Mouse (Mus musculus): ENCODE measurements around the gene Kxd1. TPM values are rescaled to one million over a fixed set of nuclear protein-coding genes. Genes with fewer than 3 reads are reported as not detected.
"Not testable (repeated sequence)": the region's sequence is repeated elsewhere in the genome, so short reads cannot be mapped to it uniquely, and the experiment has no call there.

Kxd1 gene
- polyA plus RNA-seq, 1 experiment from 2014 or later: 59.0 TPM

DNA sequence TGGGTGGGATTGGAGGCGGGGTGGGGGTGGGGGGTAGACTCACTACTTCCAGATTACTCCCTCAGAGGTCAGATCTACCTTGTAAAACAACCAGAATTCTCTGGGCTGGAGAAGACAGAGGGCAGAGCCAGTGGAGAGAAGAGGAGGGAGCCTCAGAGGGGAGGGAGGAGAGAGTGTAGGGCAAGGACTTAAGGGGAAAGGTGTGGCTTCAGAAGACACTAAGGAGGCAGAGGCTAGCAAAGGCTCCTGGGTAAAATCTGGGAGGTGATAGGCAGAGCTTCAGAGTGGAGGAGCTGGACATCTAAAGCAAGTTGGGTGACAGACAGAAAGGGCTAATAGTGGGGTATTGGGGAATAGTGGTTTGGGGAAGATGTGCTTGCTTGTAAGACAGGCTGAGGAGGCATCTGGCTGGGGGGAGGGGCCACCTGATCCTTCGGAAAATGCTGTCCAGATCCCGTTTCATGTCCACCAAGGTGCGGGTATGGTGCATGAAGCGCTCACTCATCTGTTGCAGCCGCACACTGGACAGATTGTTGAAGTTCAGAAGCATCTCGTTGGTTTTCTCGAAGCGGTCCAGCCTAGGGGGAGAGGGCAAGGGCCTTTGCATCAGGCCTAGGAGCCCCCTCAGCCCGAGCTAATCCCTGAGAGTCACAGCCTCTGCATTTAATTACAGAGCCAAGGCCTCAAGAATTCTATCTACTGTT lies 9.7 kb downstream of the Kxd1 start:
- H3K36me3 ChIP-seq (ENCODE audit: insufficient read depth): peaks cover 38% of the 10 kb centered on the region

DNA sequence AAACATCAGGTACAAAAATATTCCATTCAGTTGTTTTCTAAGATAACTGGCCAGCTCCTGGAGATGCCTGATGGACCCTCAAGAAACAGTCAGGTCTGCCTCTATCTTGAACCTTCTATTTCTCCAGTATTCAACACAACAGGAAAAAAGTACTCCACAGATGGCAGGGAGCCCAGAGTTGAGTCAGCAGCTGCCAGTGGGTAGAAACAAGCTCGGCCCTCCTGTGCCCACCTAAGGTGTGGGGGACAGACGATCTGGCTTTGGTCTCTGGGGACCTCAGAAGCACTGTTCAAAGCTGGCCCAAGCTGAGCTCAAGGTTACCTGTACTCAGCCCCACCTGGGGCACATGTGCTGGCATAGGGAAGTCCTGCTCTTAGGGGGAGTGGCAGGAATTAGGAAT lies 14.3 kb downstream of the Kxd1 start:
- H3K36me3 ChIP-seq (ENCODE audit: insufficient read depth): peaks cover 45% of the 10 kb centered on the region
- 62% methylated on average over 2 of the region's 2 CpGs for WGBS

More for the DNA sequence above, 9.7 kb downstream of the Kxd1 start:
- Histone ChIP-seq H3K4me2 (no peak overlapping the region), H3K9ac (no peak overlapping the region), H3K4me1 (ENCODE audit: insufficient read depth) (no peaks in the 10 kb centered on the region), H3K27ac (ENCODE audit: low read depth) (no peak overlapping the region), H3K27me3 (ENCODE audit: insufficient read depth, low read length) (no peaks in the 10 kb centered on the region), H3K4me3 (ENCODE audit: low read depth, low read length) (no peak overlapping the region), H3K9me3 (ENCODE audit: low read depth, low read length) (no peaks in the 10 kb centered on the region)
- DNase-seq (no peak), ATAC-seq (ENCODE audit: insufficient read depth) (no peak)
- 80% methylated on average over 10 of the region's 10 CpGs for WGBS
- no peak for TF ChIP-seq CTCF (IDR thresholded peaks at IDR 0.05; ENCODE audit: low read depth)

DNA sequence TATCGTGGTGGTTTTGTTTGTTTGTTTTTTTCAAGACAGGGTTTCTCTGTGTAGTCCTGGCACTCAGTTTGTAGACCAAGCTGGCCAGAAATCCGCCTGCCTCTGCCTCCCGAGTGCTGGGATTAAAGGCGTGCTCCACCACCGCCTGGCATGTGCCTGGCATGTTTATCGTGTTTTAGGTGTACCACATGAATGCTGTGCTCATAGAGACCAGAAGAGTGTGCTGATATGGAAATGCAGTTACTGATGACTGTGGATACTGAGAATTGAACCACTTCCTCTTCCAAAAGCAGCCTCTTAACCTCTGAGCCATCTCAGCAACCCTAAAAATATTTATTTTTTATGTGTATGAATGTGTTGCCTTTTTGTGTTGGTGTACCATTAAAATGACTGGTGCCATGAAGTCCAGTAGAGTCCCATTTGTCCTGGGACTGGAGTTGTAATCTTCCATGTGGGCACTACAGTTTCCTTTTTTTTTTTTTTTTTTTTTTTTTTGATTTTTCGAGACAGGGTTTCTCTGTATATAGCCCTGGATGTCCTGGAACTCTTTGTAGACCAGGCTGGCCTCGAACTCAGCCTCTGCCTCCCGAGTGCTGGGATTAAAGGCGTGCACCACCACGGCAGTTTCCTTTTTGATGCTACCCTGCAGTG lies 15.4 kb downstream of the Kxd1 start:
- 92% methylated on average over 11 of the region's 11 CpGs for WGBS
- H3K27me3 ChIP-seq (ENCODE audit: insufficient read depth, low read length): no peaks in the 10 kb centered on the region
- no peak overlapping the region for H3K27ac ChIP-seq (ENCODE audit: low read depth)
- no peak for TF ChIP-seq CTCF (IDR thresholded peaks at IDR 0.05; ENCODE audit: low read depth)
- H3K36me3 ChIP-seq (ENCODE audit: insufficient read depth): peaks cover 51% of the 10 kb centered on the region
- H3K4me3 ChIP-seq (ENCODE audit: low read depth, low read length): no peak overlapping the region
- H3K4me2 ChIP-seq: no peak overlapping the region
- no peaks in the 10 kb centered on the region for H3K9me3 ChIP-seq (ENCODE audit: low read depth, low read length)
- DNase-seq (no peak), ATAC-seq (ENCODE audit: insufficient read depth) (no peak)
- no peak overlapping the region; the same call in 1 of the 2 replicates for H3K9ac ChIP-seq
- H3K4me1 ChIP-seq (ENCODE audit: insufficient read depth): peaks cover 11% of the 10 kb centered on the region; the same call in 1 of the 2 replicates

More for the DNA sequence above, 14.3 kb downstream of the Kxd1 start:
- H3K9me3 ChIP-seq (ENCODE audit: low read depth, low read length): no peaks in the 10 kb centered on the region
- TF ChIP-seq CTCF (IDR thresholded peaks at IDR 0.05; ENCODE audit: low read depth): no peak
- H3K9ac ChIP-seq: no peak overlapping the region
- peaks cover 11% of the 10 kb centered on the region; the same call in 1 of the 2 replicates for H3K4me1 ChIP-seq (ENCODE audit: insufficient read depth)
- no peaks in the 10 kb centered on the region for H3K27me3 ChIP-seq (ENCODE audit: insufficient read depth, low read length)
- ATAC-seq (ENCODE audit: insufficient read depth) (no peak), DNase-seq (no peak)
- no peak overlapping the region for H3K4me2 ChIP-seq
- H3K27ac ChIP-seq (ENCODE audit: low read depth): no peak overlapping the region
- no peak overlapping the region for H3K4me3 ChIP-seq (ENCODE audit: low read depth, low read length)

DNA sequence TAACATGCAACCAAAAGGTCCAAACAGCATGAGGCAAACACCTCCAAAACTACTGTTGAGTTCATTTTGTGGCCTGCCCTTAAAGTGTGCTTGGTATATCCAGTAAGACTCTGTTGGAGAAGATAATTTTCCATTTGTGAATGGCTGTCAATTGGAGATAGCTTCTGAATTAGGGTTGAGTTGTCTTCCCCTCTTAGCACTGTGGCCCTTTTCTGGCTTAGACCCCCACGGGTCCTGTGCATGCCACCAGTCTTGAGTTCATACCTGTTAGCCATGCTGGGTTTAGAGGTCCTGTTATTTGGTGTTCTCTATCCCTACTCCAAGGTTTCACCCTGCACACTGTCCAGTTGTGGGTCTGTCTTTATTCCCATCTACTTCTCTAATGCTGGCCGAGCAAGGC lies 16.0 kb downstream of the Kxd1 start:
- no peak overlapping the region; the same call in 1 of the 2 replicates for H3K9ac ChIP-seq
- H3K27me3 ChIP-seq (ENCODE audit: insufficient read depth, low read length): no peaks in the 10 kb centered on the region
- H3K27ac ChIP-seq (ENCODE audit: low read depth): no peak overlapping the region
- H3K4me1 ChIP-seq (ENCODE audit: insufficient read depth): peaks cover 11% of the 10 kb centered on the region; the same call in 1 of the 2 replicates
- ATAC-seq (ENCODE audit: insufficient read depth) (no peak), DNase-seq (no peak)
- H3K4me2 ChIP-seq: peak overlapping the region; percentile 97
- WGBS: 89% methylated on average over 2 of the region's 2 CpGs
- TF ChIP-seq CTCF (IDR thresholded peaks at IDR 0.05; ENCODE audit: low read depth): no peak
- H3K4me3 ChIP-seq (ENCODE audit: low read depth, low read length): peak overlapping the region; percentile 99; the same call in 1 of the 2 replicates
- H3K9me3 ChIP-seq (ENCODE audit: low read depth, low read length): no peaks in the 10 kb centered on the region
- H3K36me3 ChIP-seq (ENCODE audit: insufficient read depth): peaks cover 57% of the 10 kb centered on the region

DNA sequence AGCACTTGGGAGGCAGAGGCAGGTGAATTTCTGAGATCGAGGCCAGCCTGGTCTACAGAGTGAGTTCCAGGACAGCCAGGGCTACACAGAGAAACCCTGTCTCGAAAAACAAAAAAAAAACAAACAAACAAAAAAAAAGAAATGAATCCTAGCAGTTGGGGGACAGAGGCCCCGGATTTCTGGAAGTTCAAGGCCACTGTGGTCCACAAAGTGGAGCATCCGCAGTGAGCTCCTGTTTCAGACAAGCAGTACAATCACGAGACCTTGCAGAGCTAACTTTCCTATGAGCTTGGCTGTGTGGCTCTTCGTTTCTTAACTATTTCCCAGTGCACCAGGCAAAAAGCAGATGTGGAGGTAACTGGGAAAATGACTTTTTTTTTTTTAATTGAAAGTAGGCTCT lies 16.6 kb downstream of the Kxd1 start:
- H3K36me3 ChIP-seq (ENCODE audit: insufficient read depth): peaks cover 52% of the 10 kb centered on the region
- peak overlapping the region; percentile 96; the same call in 1 of the 2 replicates for H3K9ac ChIP-seq

DNA sequence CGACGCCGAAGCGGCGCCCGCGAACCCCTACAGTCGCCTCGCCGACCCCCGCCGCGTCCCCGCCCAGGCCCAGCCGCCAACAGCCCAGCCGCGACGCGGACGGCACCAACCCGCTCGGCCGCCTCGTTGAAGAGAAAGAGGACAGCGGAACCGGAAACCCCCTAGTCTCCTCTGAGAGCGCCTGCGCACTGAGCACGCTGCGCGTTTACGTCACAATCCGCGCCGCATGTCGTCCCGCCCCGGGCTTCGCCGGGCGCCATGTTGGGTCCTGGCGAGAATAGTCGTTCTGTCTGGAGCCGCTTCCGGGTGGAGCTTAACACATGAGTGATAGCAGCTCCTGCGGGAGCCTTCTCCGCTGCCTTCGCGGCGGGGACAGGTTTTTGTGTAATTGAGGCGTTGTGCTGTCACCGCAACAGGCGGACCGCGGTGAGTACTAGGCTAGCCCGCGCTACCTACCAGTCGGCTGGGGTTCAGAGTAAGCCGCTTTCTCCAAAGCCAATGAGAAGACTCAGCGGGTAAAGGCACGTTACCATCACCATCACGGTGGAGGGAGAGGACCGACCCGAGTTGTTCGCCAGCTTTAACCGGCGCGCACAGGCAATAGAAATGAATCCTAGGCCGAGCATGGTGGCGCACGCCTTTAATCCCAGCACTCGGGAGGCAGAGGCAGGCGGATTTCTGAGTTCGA lies 17.4 kb downstream of the Kxd1 start, which contains the start of gene Uba52:
TSS of gene Uba52 (minus strand) at position 574 of the 688 bp plus-strand sequence.
- peak; percentile 99 for DNase-seq
- peak within 1 kb of the TSS; percentile 97 for H3K27ac ChIP-seq (ENCODE audit: low read depth)
- peak within 1 kb of the TSS; percentile 96 for H3K9ac ChIP-seq
- peak within 1 kb of the TSS; percentile 99 for H3K4me3 ChIP-seq (ENCODE audit: low read depth, low read length)
- peak; percentile 77 for ATAC-seq (ENCODE audit: insufficient read depth)
- H3K9me3 ChIP-seq (ENCODE audit: low read depth, low read length): no peaks in the 10 kb centered on the region
- H3K36me3 ChIP-seq (ENCODE audit: insufficient read depth): peaks cover 48% of the 10 kb centered on the region
- under 1% methylated on average over 74 of the region's 74 CpGs for WGBS
- peaks cover 19% of the 10 kb centered on the region for H3K4me1 ChIP-seq (ENCODE audit: insufficient read depth)
- H3K4me2 ChIP-seq: peak within 1 kb of the TSS; percentile 97
- H3K27me3 ChIP-seq (ENCODE audit: insufficient read depth, low read length): no peaks in the 10 kb centered on the region
- TF ChIP-seq CTCF (IDR thresholded peaks at IDR 0.05; ENCODE audit: low read depth): no peak

More for the DNA sequence above, 16.6 kb downstream of the Kxd1 start:
- H3K4me3 ChIP-seq (ENCODE audit: low read depth, low read length): peak overlapping the region; percentile 99
- not testable (repeated sequence) for H3K9me3 ChIP-seq (ENCODE audit: low read depth, low read length); DNase-seq; H3K27me3 ChIP-seq (ENCODE audit: insufficient read depth, low read length); ATAC-seq (ENCODE audit: insufficient read depth)
- WGBS: 75% methylated on average over 6 of the region's 6 CpGs
- peaks cover 11% of the 10 kb centered on the region; the same call in 1 of the 2 replicates for H3K4me1 ChIP-seq (ENCODE audit: insufficient read depth)
- H3K27ac ChIP-seq (ENCODE audit: low read depth): peak overlapping the region; percentile 46; the same call in 1 of the 2 replicates
- H3K4me2 ChIP-seq: peak overlapping the region; percentile 97
